Mouse (Mus musculus): ENCODE measurements around the gene Gm15127. TPM values are rescaled to one million over a fixed set of nuclear protein-coding genes. Genes with fewer than 3 reads are reported as not detected.

The Gm15127 gene
- polyA plus RNA-seq (2015; fragmentation: Nextera tagmentation; extraction: Ambion mirVana) = not detected in 2 replicates

DNA sequence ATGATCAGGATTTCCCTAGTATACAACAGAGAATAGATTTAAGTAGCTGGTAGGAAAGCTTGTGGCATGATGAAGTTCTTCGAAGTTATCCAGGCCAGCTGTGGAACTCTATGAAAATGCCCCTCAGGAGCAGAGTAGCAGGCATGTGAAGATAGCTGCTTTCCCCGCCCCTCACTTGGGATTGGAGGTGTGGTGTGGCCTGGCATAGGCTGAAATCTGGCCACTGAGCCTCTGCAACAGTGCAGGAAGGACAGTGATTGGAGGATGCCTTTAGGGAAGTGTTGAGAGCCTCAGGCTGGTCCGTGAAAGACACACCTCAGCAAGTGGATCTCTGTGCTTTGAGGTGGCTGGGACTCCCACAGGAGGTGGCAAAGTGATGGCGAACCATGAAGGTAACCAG is at the start of gene Gm15127:
Gene Gm15127 (plus strand): TSS at position 301 of the 400 bp plus-strand sequence.

DNA sequence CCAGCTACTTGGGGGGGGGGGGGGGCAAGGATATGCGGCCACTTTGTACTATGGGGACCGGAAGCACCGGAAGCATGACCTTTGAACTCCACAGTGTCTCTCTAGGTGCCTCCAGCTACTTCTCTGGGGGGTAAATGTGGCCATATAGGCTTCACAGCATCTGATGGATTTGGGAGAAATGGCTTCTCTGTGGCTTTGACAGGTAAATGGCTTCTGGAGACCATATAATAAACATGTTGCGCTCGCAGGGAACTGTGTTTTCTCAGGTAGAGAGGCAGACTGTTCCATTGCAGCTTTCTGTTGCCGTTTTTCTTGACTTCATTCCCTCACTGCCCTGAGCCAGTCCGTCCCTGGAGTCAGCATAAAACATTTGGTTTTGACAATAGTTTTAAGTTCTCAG is 48.3 kb upstream of the Gm15127 start, which contains the start of gene Gm8334:
Gene Gm8334 (minus strand): TSS at position 101 of the 400 bp plus-strand sequence.

Other genes starting within 250 kb of the Gm15127 start
- not detected in 2 replicates for gene Gm15114, start 174.6 kb upstream of the Gm15127 start, polyA plus RNA-seq (2015; fragmentation: Nextera tagmentation; extraction: Ambion mirVana)
- gene Gm8334, start 48.4 kb upstream of the Gm15127 start, polyA plus RNA-seq (2015; fragmentation: Nextera tagmentation; extraction: Ambion mirVana) = not detected in 2 replicates
- not detected in 2 replicates for gene Luzp4, start 194.0 kb downstream of the Gm15127 start, polyA plus RNA-seq (2015; fragmentation: Nextera tagmentation; extraction: Ambion mirVana)